Mouse (Mus musculus): ENCODE measurements around the gene Gabrg2. TPM values are rescaled to one million over a fixed set of nuclear protein-coding genes. Genes with fewer than 3 reads are reported as not detected.

The Gabrg2 gene
- not detected in 2 replicates for polyA plus RNA-seq (2012; rRNA removed)

GRCm38 (mm10) chr11:42000190-42001098, at the start of gene Gabrg2:
Gene Gabrg2, minus strand, starts transcription at chr11:42000857.

Other genes starting within 250 kb of the Gabrg2 start
- gene Gabra1, start 182.1 kb upstream of the Gabrg2 start, polyA plus RNA-seq (2012; rRNA removed): 0.76 and 0.82 TPM in 2 replicates